Mouse (Mus musculus) large intestine, adult 2 months (tissue): Measurements from ENCODE around the gene Stpg4. TPM values are rescaled to one million over a fixed set of nuclear protein-coding genes. Genes with fewer than 3 reads are reported as not detected.

Source experiments
- DNase-seq: peaks from one replicate; pipeline ENCODE4 v3.0.0-alpha.2; 2012; ENCODE audit warnings: low read depth, low spot score
- WGBS: fragments of 180-500 bp; shearing (Covaris S2); methylation state at CpG from one replicate; pipeline ENCODE4 v1.1.7; 2018; 5-methylcytosine and 5-hydroxymethylcytosine counted together
- polyA plus RNA-seq: library from polyadenylated mRNA; depleted of rRNA; stranded (reverse); fragments of >200 nt; gene quantifications from 2 replicates; pipeline ENCODE4 v1.2.3, GENCODE M21; 2012; rRNA removed

The Stpg4 gene
- not detected in 2 replicates for polyA plus RNA-seq

GRCm38 (mm10) chr17:87427511-87427910 is at the start of gene Stpg4:
Stpg4 (minus strand) TSS chr17:87427741.
- DNase-seq, result no peak
- WGBS, result 72% methylated on average over 24 of the region's 24 CpGs

GRCm38 (mm10) chr17:87475356-87475755 is 47.8 kb upstream of the Stpg4 start:
- DNase-seq, result peak; percentile 42
- WGBS, result 31% methylated on average over 8 of the region's 8 CpGs

- peak; percentile 60 for DNase-seq
- 10% methylated on average over 7 of the region's 7 CpGs for WGBS
Observed at GRCm38 (mm10) chr17:87474501-87474795, 46.9 kb upstream of the Stpg4 start.

GRCm38 (mm10) chr17:87473736-87474500 is 46.4 kb upstream of the Stpg4 start:
- WGBS, result 3% methylated on average over 23 of the region's 23 CpGs
- no peak for DNase-seq

GRCm38 (mm10) chr17:87473441-87473735 is 45.8 kb upstream of the Stpg4 start:
- WGBS, result 41% methylated on average over 9 of the region's 9 CpGs
- DNase-seq, result no peak

GRCm38 (mm10) chr17:87472879-87473278 is 45.3 kb upstream of the Stpg4 start:
- 54% methylated on average over 10 of the region's 10 CpGs for WGBS
- DNase-seq, result no peak

- no peak for DNase-seq
- 91% methylated on average over 6 of the region's 6 CpGs for WGBS
Observed at GRCm38 (mm10) chr17:87471661-87472060, 44.1 kb upstream of the Stpg4 start.

- 90% methylated on average over 8 of the region's 8 CpGs for WGBS
- DNase-seq, result no peak
Observed at GRCm38 (mm10) chr17:87470797-87471196, 43.3 kb upstream of the Stpg4 start.

GRCm38 (mm10) chr17:87470282-87470681 is 42.7 kb upstream of the Stpg4 start:
- no peak for DNase-seq
- WGBS, result 38% methylated on average over 8 of the region's 8 CpGs

GRCm38 (mm10) chr17:87469428-87469827 is 41.9 kb upstream of the Stpg4 start:
- DNase-seq, result no peak
- WGBS, result 90% methylated on average over 8 of the region's 8 CpGs

- DNase-seq, result no peak
- WGBS, result 80% methylated on average over 5 of the region's 5 CpGs
Observed at GRCm38 (mm10) chr17:87468616-87469015, 41.1 kb upstream of the Stpg4 start.

- WGBS, result 70% methylated on average over 3 of the region's 3 CpGs
- DNase-seq, result no peak
Observed at GRCm38 (mm10) chr17:87461499-87461896, 34.0 kb upstream of the Stpg4 start.

- WGBS, result 75% methylated on average over 17 of the region's 17 CpGs
- no peak for DNase-seq
Observed at GRCm38 (mm10) chr17:87460669-87461498, 33.3 kb upstream of the Stpg4 start.

- DNase-seq, result no peak
- WGBS, result 36% methylated on average over 14 of the region's 14 CpGs
Observed at GRCm38 (mm10) chr17:87459750-87460668, 32.5 kb upstream of the Stpg4 start.

- DNase-seq, result no peak
- 1% methylated on average over 13 of the region's 17 CpGs for WGBS
Observed at GRCm38 (mm10) chr17:87458911-87459749, 31.6 kb upstream of the Stpg4 start.

- 68% methylated on average over 7 of the region's 7 CpGs for WGBS
- no peak for DNase-seq
Observed at GRCm38 (mm10) chr17:87457961-87458360, 30.4 kb upstream of the Stpg4 start.

GRCm38 (mm10) chr17:87454121-87454520 is 26.6 kb upstream of the Stpg4 start:
- 60% methylated on average over 3 of the region's 3 CpGs for WGBS
- no peak for DNase-seq

- WGBS, result 86% methylated on average over 7 of the region's 7 CpGs
- DNase-seq, result no peak
Observed at GRCm38 (mm10) chr17:87453336-87453735, 25.8 kb upstream of the Stpg4 start.

GRCm38 (mm10) chr17:87448881-87449280 is 21.3 kb upstream of the Stpg4 start:
- DNase-seq, result no peak
- 74% methylated on average over 8 of the region's 8 CpGs for WGBS
